Mouse (Mus musculus): ENCODE measurements around the gene Fam216a. TPM values are rescaled to one million over a fixed set of nuclear protein-coding genes. Genes with fewer than 3 reads are reported as not detected.

Gene Fam216a
- polyA plus RNA-seq, 1 experiment from 2014 or later = 58.3 TPM

DNA sequence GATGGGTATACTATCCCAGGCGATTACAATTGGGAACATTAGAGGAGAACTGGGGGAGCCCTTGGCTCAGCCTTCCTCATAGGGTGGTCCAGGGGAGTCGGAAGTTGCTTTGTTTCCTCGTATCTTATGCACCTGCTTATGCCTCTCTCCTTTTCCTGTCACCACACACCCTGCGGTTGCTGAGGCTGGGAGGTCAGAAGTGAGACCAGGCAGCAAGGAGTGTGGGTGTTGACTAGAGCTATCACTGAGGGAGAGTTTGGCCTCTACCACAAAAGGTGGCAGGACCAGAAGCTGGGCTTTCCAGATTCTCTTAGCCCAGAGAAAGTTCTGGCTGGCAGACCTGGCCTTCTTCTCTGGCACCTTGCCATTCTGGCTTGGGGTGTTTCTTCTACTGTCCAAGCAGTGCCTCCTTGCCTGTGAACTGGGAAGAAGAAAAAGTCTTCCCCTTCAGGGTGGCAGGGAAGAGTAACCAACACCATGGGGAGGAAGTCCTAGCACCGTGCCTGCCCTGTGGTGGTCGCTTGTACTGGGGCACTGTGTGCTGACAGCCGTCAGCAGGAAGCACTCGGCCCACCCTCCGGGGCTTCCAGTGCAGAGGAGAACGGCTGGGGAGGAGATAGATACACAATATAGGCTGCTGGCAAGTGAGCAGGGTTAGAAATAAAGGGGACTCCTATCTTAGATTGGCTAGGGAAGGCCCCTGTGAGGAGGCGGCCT lies 54.7 kb downstream of the Fam216a start:
- no peak overlapping the region for H3K9ac ChIP-seq
- H3K27ac ChIP-seq = no peak overlapping the region
- H3K4me2 ChIP-seq = no peak overlapping the region
- WGBS = 76% methylated on average over 11 of the region's 11 CpGs
- no peak for ATAC-seq (ENCODE audit: insufficient number of reproducible peaks, low FRiP score, low TSS enrichment, low read depth)
- peaks cover 27% of the 10 kb centered on the region for H3K36me3 ChIP-seq
- no peak overlapping the region for H3K4me3 ChIP-seq
- H3K9me3 ChIP-seq = no peaks in the 10 kb centered on the region
- H3K27me3 ChIP-seq = no peaks in the 10 kb centered on the region
- peaks cover 24% of the 10 kb centered on the region for H3K4me1 ChIP-seq

DNA sequence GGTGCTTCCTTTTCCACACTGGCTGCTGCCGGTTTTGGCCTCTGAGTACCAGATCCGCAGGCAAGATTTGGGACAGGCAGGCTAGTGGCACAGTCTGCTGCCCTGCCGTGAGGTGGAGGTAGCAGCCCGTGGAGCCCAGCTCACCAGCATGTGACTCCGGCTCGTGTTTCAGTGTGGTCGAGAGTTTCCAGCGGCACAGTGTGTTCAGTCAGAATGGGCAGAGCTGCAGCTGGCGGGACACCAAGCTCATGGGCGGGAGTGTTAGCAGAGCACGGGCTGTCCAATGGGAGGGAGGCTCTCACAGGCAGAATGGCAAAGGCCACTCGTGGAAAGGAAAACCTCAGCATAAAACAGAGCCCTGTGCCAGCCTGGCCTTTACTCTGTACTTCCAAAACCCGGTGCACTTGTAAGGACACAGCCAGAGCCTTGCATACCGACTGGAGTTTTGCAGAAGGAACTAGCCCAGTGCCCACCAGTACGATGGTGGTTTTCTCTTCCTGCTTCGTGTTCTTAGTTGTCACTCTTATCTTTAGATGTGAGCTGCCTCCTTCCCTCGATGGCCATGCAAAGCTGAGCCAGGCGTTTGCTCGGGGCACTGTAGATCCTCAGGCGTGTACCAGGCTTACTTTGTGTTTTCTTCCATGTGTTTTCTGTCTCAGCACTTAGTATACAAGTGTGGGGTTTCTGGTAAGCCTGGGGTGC lies 57.0 kb downstream of the Fam216a start:
- 51% methylated on average over 20 of the region's 20 CpGs for WGBS
- H3K36me3 ChIP-seq = peaks cover 32% of the 10 kb centered on the region
- H3K4me3 ChIP-seq = no peak overlapping the region
- H3K9ac ChIP-seq = no peak overlapping the region
- H3K4me2 ChIP-seq = no peak overlapping the region
- peak; percentile 84 for ATAC-seq (ENCODE audit: insufficient number of reproducible peaks, low FRiP score, low TSS enrichment, low read depth)
- peaks cover 23% of the 10 kb centered on the region for H3K4me1 ChIP-seq
- H3K27me3 ChIP-seq = no peaks in the 10 kb centered on the region
- H3K27ac ChIP-seq = peak overlapping the region; percentile 68
- no peaks in the 10 kb centered on the region for H3K9me3 ChIP-seq

Other genes with a start within 250 kb of the Fam216a start
- 0.09 and 0.11 TPM in 2 replicates for gene Ccdc63, start 231.5 kb downstream of the Fam216a start, polyA plus RNA-seq (2015; fragmentation: Nextera tagmentation; extraction: Ambion mirVana)
- gene Ppp1cc, start 214.1 kb downstream of the Fam216a start, polyA plus RNA-seq (2015; fragmentation: Nextera tagmentation; extraction: Ambion mirVana) = 185 and 206 TPM in 2 replicates
- gene Hvcn1, start 165.6 kb downstream of the Fam216a start, polyA plus RNA-seq (2015; fragmentation: Nextera tagmentation; extraction: Ambion mirVana) = 8.8 and 11.5 TPM in 2 replicates
- gene Tctn1, start 107.9 kb downstream of the Fam216a start, polyA plus RNA-seq (2015; fragmentation: Nextera tagmentation; extraction: Ambion mirVana) = 5.7 and 6.0 TPM in 2 replicates
- 6.8 and 7.9 TPM in 2 replicates for gene Pptc7, start 88.0 kb downstream of the Fam216a start, polyA plus RNA-seq (2015; fragmentation: Nextera tagmentation; extraction: Ambion mirVana)
- 10.9 and 11.5 TPM in 2 replicates for gene Rad9b, start 18.1 kb downstream of the Fam216a start, polyA plus RNA-seq (2015; fragmentation: Nextera tagmentation; extraction: Ambion mirVana)
- 184 and 185 TPM in 2 replicates for gene Vps29, start 18.0 kb downstream of the Fam216a start, polyA plus RNA-seq (2015; fragmentation: Nextera tagmentation; extraction: Ambion mirVana)
- gene Gpn3, start 488 bp downstream of the Fam216a start, polyA plus RNA-seq (2015; fragmentation: Nextera tagmentation; extraction: Ambion mirVana) = 60.5 and 68.7 TPM in 2 replicates
- 141 and 177 TPM in 2 replicates for gene Arpc3, start 19.5 kb upstream of the Fam216a start, polyA plus RNA-seq (2015; fragmentation: Nextera tagmentation; extraction: Ambion mirVana)
- gene Anapc7, start 49.3 kb upstream of the Fam216a start, polyA plus RNA-seq (2015; fragmentation: Nextera tagmentation; extraction: Ambion mirVana) = 40.2 and 43.0 TPM in 2 replicates
- 29.1 and 29.2 TPM in 2 replicates for gene Atp2a2, start 129.9 kb upstream of the Fam216a start, polyA plus RNA-seq (2015; fragmentation: Nextera tagmentation; extraction: Ambion mirVana)
- 35.6 and 36.0 TPM in 2 replicates for gene Ift81, start 242.2 kb upstream of the Fam216a start, polyA plus RNA-seq (2015; fragmentation: Nextera tagmentation; extraction: Ambion mirVana)

Data from limb, embryonic 15.5 days (tissue).